Mouse (Mus musculus) A20 (cell line): ENCODE data around the gene Stmn1.

Experiments used
- DNase-seq: peaks from one replicate; pipeline ENCODE4 v3.0.0-alpha.2; 2011; ENCODE audit warnings: low read depth, low spot score

Stmn1 gene

GRCm38 (mm10) chr4:134512798-134513197, 44.7 kb downstream of the Stmn1 start:
- DNase-seq = no peak

- DNase-seq = no peak
Measured at GRCm38 (mm10) chr4:134514309-134514930, 46.3 kb downstream of the Stmn1 start.

GRCm38 (mm10) chr4:134515614-134516013, 47.5 kb downstream of the Stmn1 start:
- no peak for DNase-seq

GRCm38 (mm10) chr4:134516981-134517380, 48.9 kb downstream of the Stmn1 start:
- DNase-seq = no peak

- no peak for DNase-seq
Measured at GRCm38 (mm10) chr4:134517719-134518118, 49.6 kb downstream of the Stmn1 start.

- no peak for DNase-seq
Measured at GRCm38 (mm10) chr4:134518541-134518940, 50.4 kb downstream of the Stmn1 start.

- no peak for DNase-seq
Measured at GRCm38 (mm10) chr4:134519281-134519680, 51.2 kb downstream of the Stmn1 start.
